Mouse (Mus musculus) megakaryocyte, adult 5-6 weeks (primary cell): ENCODE data around the gene Nprl2. TPM values are rescaled to one million over a fixed set of nuclear protein-coding genes. Genes with fewer than 3 reads are reported as not detected.
"Not testable (repeated sequence)": the region's sequence is repeated elsewhere in the genome, so short reads cannot be mapped to it uniquely, and the experiment has no call there.

Experiments
- ATAC-seq: 2 replicates; pipeline ENCODE4 v1.8.0; 2016; ENCODE audit warnings: mild to moderate bottlenecking, inconsistent platforms; ENCODE audit not compliant: poor library complexity, severe bottlenecking
- total RNA-seq, 2 experiments: library from RNA; stranded (forward) in 1 of 2; stranded (reverse) in 1 of 2; fragments of 153-499, 151-499 nt in 1 of 2; fragments of 221-1000, 200-1000 nt in 1 of 2; gene quantifications; 2 replicates each; pipeline versions ENCODE4 v1.2.3 to v1.2.4; 2015 to 2017

The Nprl2 gene
- total RNA-seq, 2 experiments from 2014 or later = 8.3 to 18.9 TPM

GRCm38 (mm10) chr9:107552690-107553393 lies 10.8 kb downstream of the Nprl2 start:
- ATAC-seq = no peak

- no peak for ATAC-seq
Measured at GRCm38 (mm10) chr9:107553541-107554318, 11.7 kb downstream of the Nprl2 start.

GRCm38 (mm10) chr9:107554319-107554825 lies 12.3 kb downstream of the Nprl2 start:
- peak; percentile 78 for ATAC-seq

- peak; percentile 31 for ATAC-seq
Measured at GRCm38 (mm10) chr9:107555031-107555457, 13.0 kb downstream of the Nprl2 start.

GRCm38 (mm10) chr9:107555701-107556100 lies 13.7 kb downstream of the Nprl2 start:
- ATAC-seq = no peak

GRCm38 (mm10) chr9:107556346-107556745 lies 14.3 kb downstream of the Nprl2 start:
- ATAC-seq = peak; percentile 17; the same call in 1 of the 2 replicates

GRCm38 (mm10) chr9:107563029-107563581 lies 21.1 kb downstream of the Nprl2 start, which contains the start of gene Tusc2:
TSS of gene Tusc2 (plus strand) at chr9:107563255.
- ATAC-seq = peak; percentile 98

GRCm38 (mm10) chr9:107565556-107565955 lies 23.5 kb downstream of the Nprl2 start:
- ATAC-seq = not testable (repeated sequence)

GRCm38 (mm10) chr9:107566041-107566709 lies 24.1 kb downstream of the Nprl2 start:
- ATAC-seq = peak; percentile 28; the same call in 1 of the 2 replicates

- no peak for ATAC-seq
Measured at GRCm38 (mm10) chr9:107566855-107567254, 24.8 kb downstream of the Nprl2 start.

- no peak for ATAC-seq
Measured at GRCm38 (mm10) chr9:107567702-107568319, 25.8 kb downstream of the Nprl2 start, which contains the start of gene Hyal2. TSS of gene Hyal2 (plus strand) at chr9:107567945.

GRCm38 (mm10) chr9:107568331-107569261 lies 26.6 kb downstream of the Nprl2 start:
- ATAC-seq = peak; percentile 81

GRCm38 (mm10) chr9:107569270-107569669 lies 27.2 kb downstream of the Nprl2 start:
- peak; percentile 20 for ATAC-seq

- no peak for ATAC-seq
Measured at GRCm38 (mm10) chr9:107570016-107570415, 28.0 kb downstream of the Nprl2 start.

GRCm38 (mm10) chr9:107570845-107571244 lies 28.8 kb downstream of the Nprl2 start:
- ATAC-seq = no peak

- ATAC-seq = no peak
Measured at GRCm38 (mm10) chr9:107571534-107572326, 29.7 kb downstream of the Nprl2 start.

GRCm38 (mm10) chr9:107572327-107572662 lies 30.3 kb downstream of the Nprl2 start:
- no peak for ATAC-seq

GRCm38 (mm10) chr9:107573774-107574173 lies 31.7 kb downstream of the Nprl2 start:
- ATAC-seq = not testable (repeated sequence)
